Mouse (Mus musculus): Measurements from ENCODE around the gene Fis1.
"Not testable (repeated sequence)": the region's sequence is repeated elsewhere in the genome, so short reads cannot be mapped to it uniquely, and the experiment has no call there.

Gene Fis1

GRCm38 (mm10) chr5:136940845-136941560 is 12.1 kb upstream of the Fis1 start:
- no peak for DNase-seq (ENCODE audit: low spot score)

- no peak for DNase-seq (ENCODE audit: low spot score)
Observed at GRCm38 (mm10) chr5:136942781-136943180, 10.3 kb upstream of the Fis1 start.

GRCm38 (mm10) chr5:136943382-136943781 is 9.7 kb upstream of the Fis1 start:
- DNase-seq (ENCODE audit: low spot score) = no peak

- no peak for DNase-seq (ENCODE audit: low spot score)
Observed at GRCm38 (mm10) chr5:136945084-136945483, 8.0 kb upstream of the Fis1 start.

GRCm38 (mm10) chr5:136947874-136948273 is 5.2 kb upstream of the Fis1 start:
- DNase-seq (ENCODE audit: low spot score) = no peak

GRCm38 (mm10) chr5:136949551-136950336 is 3.3 kb upstream of the Fis1 start:
- DNase-seq (ENCODE audit: low spot score) = not testable (repeated sequence)

GRCm38 (mm10) chr5:136950521-136950920 is 2.6 kb upstream of the Fis1 start:
- no peak for DNase-seq (ENCODE audit: low spot score)

- no peak for DNase-seq (ENCODE audit: low spot score)
Observed at GRCm38 (mm10) chr5:136952153-136952552, 922 bp upstream of the Fis1 start.

- no peak for DNase-seq (ENCODE audit: low spot score)
Observed at GRCm38 (mm10) chr5:136953440-136953951, 421 bp downstream of the Fis1 start.

- no peak for DNase-seq (ENCODE audit: low spot score)
Observed at GRCm38 (mm10) chr5:136955622-136956021, 2.5 kb downstream of the Fis1 start.

GRCm38 (mm10) chr5:136957250-136957649 is 4.2 kb downstream of the Fis1 start:
- DNase-seq (ENCODE audit: low spot score) = no peak

- DNase-seq (ENCODE audit: low spot score) = no peak
Observed at GRCm38 (mm10) chr5:136958991-136959605, 6.0 kb downstream of the Fis1 start.

GRCm38 (mm10) chr5:136960053-136960452 is 7.0 kb downstream of the Fis1 start:
- no peak for DNase-seq (ENCODE audit: low spot score)

GRCm38 (mm10) chr5:136961334-136961982 is 8.4 kb downstream of the Fis1 start:
- DNase-seq (ENCODE audit: low spot score) = no peak

- DNase-seq (ENCODE audit: low spot score) = peak; percentile 84
Observed at GRCm38 (mm10) chr5:136961983-136962461, 8.9 kb downstream of the Fis1 start.

- DNase-seq (ENCODE audit: low spot score) = peak; percentile 70
Observed at GRCm38 (mm10) chr5:136962501-136962900, 9.4 kb downstream of the Fis1 start.

- DNase-seq (ENCODE audit: low spot score) = no peak
Observed at GRCm38 (mm10) chr5:136962966-136963540, 10.0 kb downstream of the Fis1 start.

GRCm38 (mm10) chr5:136965210-136965609 is 12.1 kb downstream of the Fis1 start:
- no peak for DNase-seq (ENCODE audit: low spot score)

- no peak for DNase-seq (ENCODE audit: low spot score)
Observed at GRCm38 (mm10) chr5:136965686-136966085, 12.6 kb downstream of the Fis1 start.

GRCm38 (mm10) chr5:136966331-136966730 is 13.3 kb downstream of the Fis1 start, which contains the start of gene Cldn15:
Cldn15 (plus strand) TSS chr5:136966616.
- DNase-seq (ENCODE audit: low spot score) = no peak

GRCm38 (mm10) chr5:136966861-136967455 is 13.9 kb downstream of the Fis1 start:
- no peak for DNase-seq (ENCODE audit: low spot score)

Measured in T-cell, adult 2 months (primary cell).